Mouse (Mus musculus) stomach, embryonic 14.5 days (tissue): ENCODE data around the gene Adamtsl5. TPM values are rescaled to one million over a fixed set of nuclear protein-coding genes. Genes with fewer than 3 reads are reported as not detected.
A peak's percentile ranks its signal among the peaks of the same experiment; 100 is the strongest.

ENCODE experiments used
- ATAC-seq: fragments of 200-750 bp; cut with Nextera tagmentation; 2 replicates; pipeline ENCODE4 v1.8.0; 2017; ENCODE audit warnings: low read depth, moderate TSS enrichment; ENCODE audit not compliant: insufficient number of reproducible peaks, insufficient read depth, low FRiP score
- H3K27ac ChIP-seq: fragments of 300-500 bp; sonication (generic); 2 replicates; pipeline ENCODE4 v1.5.1; 2014; ENCODE audit warnings: mild to moderate bottlenecking, low read length, moderate library complexity, mixed read lengths
- H3K27me3 ChIP-seq: fragments of 300-500 bp; sonication (generic); 2 replicates; pipeline ENCODE4 v1.6.1; 2014; ENCODE audit warnings: low read length, control low read depth, mixed read lengths; ENCODE audit not compliant: control insufficient read depth, insufficient read depth
- H3K36me3 ChIP-seq: fragments of 300-500 bp; sonication (generic); 2 replicates; pipeline ENCODE4 v1.6.1; 2014; ENCODE audit warnings: mild to moderate bottlenecking, control low read depth, low read length, moderate library complexity, mixed read lengths; ENCODE audit not compliant: control insufficient read depth, insufficient read depth
- H3K4me1 ChIP-seq: fragments of 300-500 bp; sonication (generic); 2 replicates; pipeline ENCODE4 v1.6.1; 2014; ENCODE audit warnings: low read length, control low read depth, mixed read lengths; ENCODE audit not compliant: control insufficient read depth, insufficient read depth
- H3K4me2 ChIP-seq: fragments of 300-500 bp; sonication (generic); replicated peaks from 2 replicates; pipeline ENCODE4 v1.6.1; 2014; ENCODE audit warnings: low read depth, low read length, control low read depth
- H3K4me3 ChIP-seq: fragments of 300-500 bp; sonication (generic); 2 replicates; pipeline ENCODE4 v1.5.1; 2014; ENCODE audit warnings: low read depth, low read length, control low read depth
- H3K9ac ChIP-seq: fragments of 300-500 bp; sonication (generic); replicated peaks from 2 replicates; pipeline ENCODE4 v1.6.1; 2014; ENCODE audit warnings: low read depth, mild to moderate bottlenecking, control low read depth, low read length, moderate library complexity, mixed read lengths
- H3K9me3 ChIP-seq: fragments of 300-500 bp; sonication (generic); 2 replicates; pipeline ENCODE4 v1.6.1; 2016; ENCODE audit warnings: low read depth, low read length, control low read depth; ENCODE audit not compliant: control insufficient read depth
- WGBS: fragments of 180-500 bp; shearing (Covaris S2); extraction: QIAGEN DNeasy Blood & Tissue Kit; methylation state at CpG from one replicate; pipeline ENCODE4 v1.1.7; 2014; 5-methylcytosine and 5-hydroxymethylcytosine counted together
- polyA plus RNA-seq: library from polyadenylated mRNA; unstranded; fragments of >200 nt; fragmentation: Nextera tagmentation; extraction: Ambion mirVana; gene quantifications from 2 replicates; pipeline ENCODE4 v1.2.1, GENCODE M21; 2014

Adamtsl5 gene
- polyA plus RNA-seq, 1 experiment from 2014 or later, result 13.6 TPM

DNA sequence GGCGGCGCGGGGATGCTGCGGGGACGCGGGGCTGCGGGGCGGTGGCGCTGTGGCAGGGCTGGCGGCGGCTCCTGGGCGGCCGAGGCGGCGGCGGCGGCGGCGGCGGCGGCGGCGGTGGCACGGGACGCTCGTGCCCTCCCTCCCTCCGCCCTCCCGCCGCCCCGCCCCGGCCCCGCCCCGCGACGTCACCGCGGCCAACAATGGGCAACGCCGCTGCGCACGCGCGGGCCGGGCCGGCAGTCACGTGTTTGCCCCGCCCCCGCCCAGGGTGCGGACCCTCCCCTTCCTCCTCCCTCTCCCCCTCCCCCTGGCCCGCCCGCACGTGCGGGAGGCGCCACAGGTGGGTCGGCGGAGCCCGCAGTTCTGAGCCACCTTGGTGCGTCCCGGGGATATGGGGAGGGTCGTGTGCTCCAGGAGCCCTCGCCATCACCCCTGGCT is 39.3 kb upstream of the Adamtsl5 start, which contains the start of gene Mex3d:
TSS of gene Mex3d (minus strand) at position 138 of the 438 bp plus-strand sequence.
- Histone ChIP-seq H3K27ac (peak within 1 kb of the TSS; percentile 88), H3K9me3 (no peaks in the 10 kb centered on the region), H3K4me2 (peak within 1 kb of the TSS; percentile 92), H3K36me3 (peaks cover 41% of the 10 kb centered on the region), H3K4me3 (peak within 1 kb of the TSS; percentile 87), H3K4me1 (peaks cover 17% of the 10 kb centered on the region), H3K27me3 (no peaks in the 10 kb centered on the region), H3K9ac (peak within 1 kb of the TSS; percentile 96)
- peak; percentile 46; the same call in 1 of the 2 replicates for ATAC-seq
- WGBS, result 2% methylated on average over 15 of the region's 61 CpGs

DNA sequence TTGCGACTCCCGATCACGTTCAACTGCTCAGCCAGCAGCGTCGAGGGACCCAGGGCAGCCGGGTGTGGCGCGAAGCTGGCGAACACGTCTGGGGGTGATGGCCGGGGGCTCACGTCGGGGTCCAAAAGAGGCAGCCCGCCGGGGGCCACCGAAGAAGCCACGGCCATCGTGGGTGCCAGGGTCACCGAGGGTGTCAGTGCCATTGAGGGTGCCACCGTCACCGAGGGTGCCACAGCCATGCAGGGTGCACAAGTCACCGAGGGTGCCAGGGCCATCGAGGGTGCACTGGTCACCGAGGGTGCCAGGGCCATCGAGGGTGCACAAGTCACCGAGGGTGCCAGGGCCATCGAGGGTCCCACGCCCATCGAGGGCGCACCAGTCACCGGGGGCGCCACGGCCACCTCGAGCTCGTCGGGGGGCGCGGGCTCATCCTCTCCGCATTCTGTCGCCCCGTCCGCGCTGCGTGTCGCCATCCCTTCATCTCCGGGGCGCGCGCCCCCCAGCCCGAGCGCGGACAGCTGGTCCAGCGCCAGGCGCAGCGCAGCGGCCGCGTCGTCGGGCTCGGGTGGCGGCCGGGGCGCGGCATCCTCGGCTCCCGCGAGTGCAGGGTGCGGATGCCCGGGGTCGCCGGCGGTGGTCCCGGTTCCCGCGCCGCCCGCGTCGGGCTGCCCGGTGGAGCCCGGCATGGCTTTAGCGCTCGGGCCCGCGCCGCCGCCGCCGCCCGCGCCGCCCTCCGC is 38.7 kb upstream of the Adamtsl5 start:
- no peaks in the 10 kb centered on the region for H3K27me3 ChIP-seq
- peaks cover 40% of the 10 kb centered on the region for H3K36me3 ChIP-seq
- H3K9me3 ChIP-seq, result no peaks in the 10 kb centered on the region
- no peak for ATAC-seq
- H3K27ac ChIP-seq, result peak overlapping the region; percentile 88
- peak overlapping the region; percentile 88 for H3K4me2 ChIP-seq
- WGBS, result under 1% methylated on average over 93 of the region's 94 CpGs
- H3K4me3 ChIP-seq, result peak overlapping the region; percentile 87
- peak overlapping the region; percentile 96 for H3K9ac ChIP-seq
- H3K4me1 ChIP-seq, result peaks cover 17% of the 10 kb centered on the region

DNA sequence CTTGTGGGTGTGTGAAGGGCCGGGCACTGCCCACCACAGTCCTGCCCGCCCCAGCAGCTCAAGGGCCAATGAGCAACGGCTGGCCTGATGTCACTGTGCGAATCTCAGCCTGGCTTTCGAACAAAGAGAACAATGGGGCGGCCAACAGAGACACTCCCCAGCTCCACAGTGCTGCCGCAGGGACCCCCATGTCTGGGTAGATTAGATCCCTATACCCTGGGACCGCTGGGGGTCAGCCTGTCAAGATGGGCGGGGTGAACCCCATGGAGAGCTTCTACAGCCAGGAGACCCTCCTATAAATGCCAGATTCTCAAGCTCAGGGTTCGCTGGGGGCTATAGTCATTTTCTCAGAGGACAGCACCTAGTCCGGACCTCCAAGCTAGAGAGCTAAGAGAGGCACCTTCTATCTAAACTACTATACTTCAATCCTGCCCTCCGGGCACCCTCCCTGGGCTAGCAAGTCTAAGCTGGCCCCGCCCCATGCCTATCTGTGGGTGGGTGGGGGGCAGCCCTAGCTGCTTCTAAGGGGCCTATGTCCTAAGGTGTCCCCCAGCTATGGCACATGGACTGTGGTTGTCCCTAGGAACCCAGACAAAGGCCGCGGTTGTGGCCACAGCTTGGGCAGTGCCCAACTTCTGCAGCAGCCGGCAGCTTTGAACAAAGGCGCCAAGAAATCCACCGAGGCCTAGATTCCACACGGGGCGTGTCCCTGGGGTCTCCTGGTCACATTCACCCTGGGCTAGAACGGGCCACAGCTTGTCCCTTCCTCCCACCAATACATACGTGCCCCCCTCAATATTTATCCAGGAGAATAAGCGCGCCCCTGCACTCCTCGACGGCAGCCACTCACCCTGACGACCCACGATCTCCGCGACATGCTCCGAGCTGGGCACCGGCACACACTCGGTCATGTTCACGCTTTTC is 37.9 kb upstream of the Adamtsl5 start:
- Histone ChIP-seq H3K9ac (peak overlapping the region; percentile 96), H3K4me3 (peak overlapping the region; percentile 87), H3K9me3 (no peaks in the 10 kb centered on the region), H3K36me3 (peaks cover 40% of the 10 kb centered on the region), H3K27me3 (no peaks in the 10 kb centered on the region), H3K4me1 (peaks cover 17% of the 10 kb centered on the region), H3K4me2 (peak overlapping the region; percentile 88), H3K27ac (peak overlapping the region; percentile 88)
- ATAC-seq, result peak; percentile 64
- WGBS, result 2% methylated on average over 34 of the region's 34 CpGs

DNA sequence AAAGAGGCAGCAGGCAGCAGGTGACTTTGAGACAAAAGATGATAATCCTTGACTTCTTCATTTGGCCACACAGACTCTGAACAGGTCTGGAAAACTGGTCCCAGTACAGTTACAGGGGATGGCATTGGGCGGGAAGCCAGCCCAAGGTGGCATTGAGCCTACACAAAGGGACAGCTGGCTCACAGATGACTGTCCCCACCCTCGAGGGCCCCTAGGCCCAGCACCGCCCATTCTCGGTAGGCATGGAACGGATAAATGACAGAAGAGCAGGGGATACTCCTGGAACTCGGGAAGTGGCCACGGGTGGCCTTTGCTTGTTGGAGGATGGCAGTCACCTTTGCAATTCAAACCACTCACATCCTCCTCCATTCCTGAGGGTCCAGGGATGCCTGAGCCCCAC is 37.1 kb upstream of the Adamtsl5 start:
- WGBS, result 18% methylated on average over 7 of the region's 7 CpGs
- Histone ChIP-seq H3K9me3 (no peaks in the 10 kb centered on the region), H3K4me2 (peak overlapping the region; percentile 88), H3K9ac (peak overlapping the region; percentile 96), H3K27me3 (no peaks in the 10 kb centered on the region), H3K4me3 (peak overlapping the region; percentile 87), H3K27ac (peak overlapping the region; percentile 88), H3K4me1 (peaks cover 17% of the 10 kb centered on the region), H3K36me3 (peaks cover 41% of the 10 kb centered on the region)
- no peak for ATAC-seq

DNA sequence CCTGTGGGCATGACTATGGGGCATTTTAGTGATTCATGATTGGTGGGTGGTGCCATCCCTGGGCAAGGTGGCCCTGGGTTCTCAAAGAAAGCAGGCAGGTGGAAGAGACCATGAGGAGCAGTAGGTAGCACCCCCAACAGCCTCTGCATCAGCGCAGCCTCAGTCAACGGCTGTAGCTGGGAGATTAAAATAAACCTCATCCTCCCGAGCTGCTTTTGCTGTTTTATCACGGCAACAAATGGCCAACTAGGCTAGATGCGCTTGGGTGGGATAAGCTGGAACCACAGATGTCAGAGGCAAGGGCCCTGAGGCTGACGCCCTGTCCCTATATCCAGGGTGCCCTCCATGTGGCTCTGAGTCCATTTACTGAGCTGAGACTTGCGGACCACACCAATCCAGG is 36.5 kb upstream of the Adamtsl5 start:
- peaks cover 17% of the 10 kb centered on the region for H3K4me1 ChIP-seq
- peak overlapping the region; percentile 87; the same call in 1 of the 2 replicates for H3K4me3 ChIP-seq
- ATAC-seq, result no peak
- H3K9me3 ChIP-seq, result no peaks in the 10 kb centered on the region
- peaks cover 41% of the 10 kb centered on the region for H3K36me3 ChIP-seq
- no peak overlapping the region for H3K27ac ChIP-seq
- 74% methylated on average over 7 of the region's 7 CpGs for WGBS
- H3K27me3 ChIP-seq, result no peaks in the 10 kb centered on the region
- no peak overlapping the region for H3K9ac ChIP-seq
- H3K4me2 ChIP-seq, result peak overlapping the region; percentile 88

DNA sequence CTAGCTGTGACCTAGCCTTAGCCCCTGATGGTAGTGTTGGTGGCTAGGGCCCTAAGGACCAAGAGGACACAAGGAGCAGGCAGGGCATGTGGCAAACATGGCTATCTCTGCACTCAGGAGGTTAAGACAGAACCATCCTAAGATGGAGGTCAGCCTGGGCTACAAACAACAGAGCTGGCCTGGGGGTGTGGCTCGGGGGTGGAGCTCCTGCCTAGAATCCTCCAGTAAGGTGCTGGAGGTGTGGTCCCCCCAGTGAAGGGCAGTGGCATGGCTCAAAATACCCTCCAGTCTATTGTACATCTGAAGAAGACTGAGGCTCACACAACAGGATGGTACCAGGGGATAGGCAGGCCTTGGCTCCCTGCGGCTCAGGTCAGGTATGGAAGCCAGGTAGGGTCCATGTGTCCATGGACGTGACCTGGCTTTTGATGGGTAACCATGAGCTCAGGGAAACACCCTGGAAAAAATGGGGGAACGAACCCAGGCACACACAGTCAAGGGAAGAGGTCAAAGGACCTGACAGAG is 36.0 kb upstream of the Adamtsl5 start:
- H3K4me1 ChIP-seq, result peaks cover 17% of the 10 kb centered on the region
- 86% methylated on average over 4 of the region's 4 CpGs for WGBS

DNA sequence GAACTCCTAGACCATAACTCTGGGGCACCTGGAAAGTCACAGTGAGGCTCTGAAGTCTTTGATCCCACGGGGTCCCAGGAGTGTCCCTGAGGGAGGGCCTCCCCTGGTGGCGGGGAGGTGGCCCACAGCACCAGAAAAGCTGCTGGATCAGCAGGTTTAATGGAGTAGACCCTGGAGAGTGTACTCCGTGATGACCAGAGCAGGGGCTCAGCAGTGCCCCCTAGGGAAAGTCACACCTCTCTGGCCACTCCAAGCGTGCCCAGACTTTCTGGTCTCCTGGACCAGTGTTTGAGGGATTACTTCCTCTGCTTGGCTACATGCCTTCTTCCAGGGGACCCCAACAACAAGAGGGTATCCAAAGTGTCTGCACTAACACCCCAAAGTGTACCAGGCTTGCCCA is 35.2 kb upstream of the Adamtsl5 start:
- Histone ChIP-seq H3K27ac (no peak overlapping the region), H3K36me3 (peaks cover 42% of the 10 kb centered on the region), H3K27me3 (no peaks in the 10 kb centered on the region), H3K9me3 (no peaks in the 10 kb centered on the region), H3K4me3 (no peak overlapping the region), H3K4me1 (peaks cover 17% of the 10 kb centered on the region), H3K4me2 (no peak overlapping the region), H3K9ac (no peak overlapping the region)
- no peak for ATAC-seq
- 47% methylated on average over 4 of the region's 4 CpGs for WGBS

More for the DNA sequence above, 36.0 kb upstream of the Adamtsl5 start:
- peaks cover 42% of the 10 kb centered on the region for H3K36me3 ChIP-seq
- no peak overlapping the region for H3K9ac ChIP-seq
- H3K4me3 ChIP-seq, result no peak overlapping the region
- no peaks in the 10 kb centered on the region for H3K9me3 ChIP-seq
- peak overlapping the region; percentile 88 for H3K4me2 ChIP-seq
- H3K27me3 ChIP-seq, result no peaks in the 10 kb centered on the region
- H3K27ac ChIP-seq, result no peak overlapping the region
- no peak for ATAC-seq

DNA sequence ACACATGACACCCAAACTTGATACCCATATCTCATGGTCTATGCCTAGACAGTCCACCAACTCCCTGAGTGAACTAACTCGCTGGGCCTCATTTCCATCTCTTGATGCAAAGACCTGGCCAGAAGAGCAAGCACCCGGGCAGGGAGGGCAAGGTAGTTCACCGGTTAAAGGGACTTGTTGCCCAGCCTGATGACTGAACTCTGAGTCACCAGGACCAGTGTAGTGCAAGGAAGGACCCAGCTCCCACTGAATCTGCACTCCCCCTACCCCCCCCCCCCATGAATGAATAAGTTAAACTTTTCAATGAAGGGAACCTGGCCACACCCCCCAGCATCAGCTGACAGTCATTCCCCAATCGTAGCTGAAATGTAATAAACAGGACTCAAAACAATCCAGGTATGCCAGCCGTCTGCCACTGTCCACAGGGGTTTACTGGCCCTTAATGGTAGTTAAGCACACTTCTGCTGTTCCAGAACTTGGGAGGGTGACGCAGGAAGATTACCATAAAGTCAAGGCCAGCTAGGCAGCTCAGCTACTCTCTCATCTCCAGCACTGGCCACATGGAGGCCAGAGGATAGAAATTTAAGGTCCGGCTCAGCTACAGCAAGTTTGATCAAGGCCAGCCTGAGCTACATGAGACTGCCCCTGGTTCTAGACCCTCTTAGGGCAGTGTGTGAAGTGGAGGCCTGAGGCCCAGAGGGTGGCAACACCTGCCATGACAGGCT is 34.6 kb upstream of the Adamtsl5 start:
- Histone ChIP-seq H3K27me3 (no peaks in the 10 kb centered on the region), H3K27ac (no peak overlapping the region), H3K9me3 (no peaks in the 10 kb centered on the region), H3K4me1 (peaks cover 14% of the 10 kb centered on the region), H3K9ac (no peak overlapping the region), H3K4me3 (no peak overlapping the region), H3K36me3 (peaks cover 42% of the 10 kb centered on the region), H3K4me2 (no peak overlapping the region)
- WGBS, result 86% methylated on average over 7 of the region's 7 CpGs
- ATAC-seq, result no peak
